9 mouse cellular contexts compared by ENCODE assay signal in genomic region chr1:151564377-151564776, GRCm38 (mm10). TPM values are rescaled to one million over a fixed set of nuclear protein-coding genes. Genes with fewer than 3 reads are reported as not detected.
A peak's percentile ranks its signal among the peaks of the same experiment; 100 is the strongest.
DNase-seq lines count a peak whose midpoint lies in the region; ATAC-seq and TF ChIP-seq lines count a peak whose summit lies in the region.
"Had no signal": no experiment of that assay in that cellular context is flagged by ENCODE, and none has a peak within 500 bp of the region (broad histone marks: within the 10 kb centered on the region; RNA-seq: fewer than 3 reads in every experiment).

No protein-coding gene starts in this region.

- 18% methylated on average over 12 of the region's 12 CpGs for WGBS in forebrain, embryonic 13.5 days
- 13% methylated on average over 12 of the region's 12 CpGs for WGBS in lung, embryonic 14.5 days
- 11% methylated on average over 12 of the region's 12 CpGs for WGBS in olfactory bulb, adult 2 months

- no peaks in the 10 kb centered on the region for H3K36me3 ChIP-seq in ES-Bruce4 (ENCODE audit: control insufficient read depth, insufficient read depth, low read length, poor library complexity, severe bottlenecking)
- no peaks in the 10 kb centered on the region for H3K36me3 ChIP-seq in forebrain, embryonic 13.5 days (ENCODE audit: poor library complexity, severe bottlenecking)
- no peaks in the 10 kb centered on the region for H3K36me3 ChIP-seq in lung, embryonic 14.5 days (ENCODE audit: insufficient read depth)
- H3K36me3 ChIP-seq: heart, embryonic 13.5 days had no signal

- no peaks in the 10 kb centered on the region for H3K9me3 ChIP-seq in ES-Bruce4 (replicated peaks; ENCODE audit: control insufficient read depth, insufficient read depth, low read length, poor library complexity, severe bottlenecking)
- no peaks in the 10 kb centered on the region for H3K9me3 ChIP-seq in forebrain, embryonic 13.5 days (replicated peaks)
- no peaks in the 10 kb centered on the region for H3K9me3 ChIP-seq in lung, embryonic 14.5 days (ENCODE audit: low read depth, low read length)
- H3K9me3 ChIP-seq: heart, embryonic 13.5 days had no signal

- TF ChIP-seq CTCF in ES-Bruce4 (IDR thresholded peaks at IDR 0.05; ENCODE audit: low read depth, low read length), result peak; percentile 93
- TF ChIP-seq CTCF in layer of hippocampus, adult 2 months (conservative IDR thresholded peaks at IDR 0.05), result peak; percentile 94
- TF ChIP-seq CTCF in lung, embryonic 14.5 days (IDR thresholded peaks at IDR 0.05; ENCODE audit: low read depth), result peak; percentile 93
- TF ChIP-seq CTCF in olfactory bulb, adult 2 months (IDR thresholded peaks at IDR 0.05; ENCODE audit: insufficient read depth, low read depth, low read length), result peak; percentile 82

- no peaks in the 10 kb centered on the region for H3K27me3 ChIP-seq in ES-Bruce4 (ENCODE audit: control insufficient read depth, insufficient read depth, low read length, poor library complexity, severe bottlenecking)
- no peaks in the 10 kb centered on the region for H3K27me3 ChIP-seq in forebrain, embryonic 13.5 days
- H3K27me3 ChIP-seq in lung, embryonic 14.5 days (ENCODE audit: insufficient read depth, low read length), result no peaks in the 10 kb centered on the region

- ATAC-seq in forebrain, embryonic 13.5 days, result peak; percentile 76
- ATAC-seq in hematopoietic stem cell, adult 5-6 weeks (replicated peaks in 1 of 2; ENCODE audit: insufficient read depth in 1 of 2, low FRiP score in 2 of 2, low TSS enrichment in 1 of 2, low read depth in 1 of 2, poor library complexity in 2 of 2, severe bottlenecking in 2 of 2), result peak; percentile 88 to 94
- ATAC-seq in lung, embryonic 14.5 days (ENCODE audit: insufficient read depth), result peak; percentile 83

- no peak overlapping the region for H3K9ac ChIP-seq in ES-Bruce4 (ENCODE audit: low read depth, poor library complexity, severe bottlenecking)
- H3K9ac ChIP-seq in forebrain, embryonic 13.5 days, result no peak overlapping the region
- H3K9ac ChIP-seq in lung, embryonic 14.5 days, result no peak overlapping the region
- H3K9ac ChIP-seq: heart, embryonic 13.5 days had no signal

- H3K27ac ChIP-seq in ES-Bruce4 (ENCODE audit: insufficient read depth, low read length), result no peak overlapping the region
- no peak overlapping the region for H3K27ac ChIP-seq in forebrain, embryonic 13.5 days
- no peak overlapping the region for H3K27ac ChIP-seq in layer of hippocampus, adult 2 months
- no peak overlapping the region for H3K27ac ChIP-seq in lung, embryonic 14.5 days (ENCODE audit: low read depth)
- no peak overlapping the region for H3K27ac ChIP-seq in olfactory bulb, adult 2 months (ENCODE audit: insufficient read depth, low read depth, low read length)
- H3K27ac ChIP-seq: heart, embryonic 13.5 days had no signal

- H3K4me1 ChIP-seq in ES-Bruce4 (ENCODE audit: control insufficient read depth, insufficient read depth, low read length), result no peaks in the 10 kb centered on the region
- peaks cover 3% of the 10 kb centered on the region; the same call in 1 of the 2 replicates for H3K4me1 ChIP-seq in forebrain, embryonic 13.5 days
- H3K4me1 ChIP-seq in lung, embryonic 14.5 days (ENCODE audit: insufficient read depth), result no peaks in the 10 kb centered on the region
- no peaks in the 10 kb centered on the region for H3K4me1 ChIP-seq in olfactory bulb, adult 2 months (ENCODE audit: control insufficient read depth, insufficient read depth, low read length)
- H3K4me1 ChIP-seq: heart, embryonic 13.5 days had no signal

- peak; percentile 38 for DNase-seq in c-Kit-positive CD71-positive TER-119-positive erythroid progenitor cells, embryonic 14.5 days (ENCODE audit: low spot score)
- peak; percentile 71 to 86 for DNase-seq in layer of hippocampus, adult 2 months (ENCODE audit: low spot score in 2 of 2)
- peak; percentile 81 for DNase-seq in lung, embryonic 14.5 days
- DNase-seq in testis, postnatal 14 days (ENCODE audit: low spot score), result peak; percentile 68

- no peak for TF ChIP-seq EP300 in ES-Bruce4 (IDR thresholded peaks at IDR 0.05; ENCODE audit: insufficient read depth, low read depth, low read length)

- H3K4me3 ChIP-seq in ES-Bruce4 (ENCODE audit: low read depth, low read length), result no peak overlapping the region
- no peak overlapping the region for H3K4me3 ChIP-seq in forebrain, embryonic 13.5 days
- H3K4me3 ChIP-seq in layer of hippocampus, adult 2 months, result no peak overlapping the region
- H3K4me3 ChIP-seq in lung, embryonic 14.5 days (ENCODE audit: low read depth, low read length), result no peak overlapping the region
- H3K4me3 ChIP-seq in olfactory bulb, adult 2 months (ENCODE audit: insufficient read depth, low read depth, low read length), result no peak overlapping the region
- H3K4me3 ChIP-seq: heart, embryonic 13.5 days had no signal

- no peak overlapping the region for H3K4me2 ChIP-seq in forebrain, embryonic 13.5 days
- H3K4me2 ChIP-seq in lung, embryonic 14.5 days, result no peak overlapping the region
- H3K4me2 ChIP-seq: heart, embryonic 13.5 days had no signal

- no peak for TF ChIP-seq POLR2A in ES-Bruce4 (IDR thresholded peaks at IDR 0.05; ENCODE audit: insufficient read depth, low read length)
- TF ChIP-seq POLR2A in olfactory bulb, adult 2 months (IDR thresholded peaks at IDR 0.05; ENCODE audit: insufficient read depth, low read depth, low read length), result no peak

RNA-seq across cellular contexts. Expression of gene Fam129a, which starts 6.6 kb away (rescaled TPM):
- polyA plus RNA-seq in ES-Bruce4 (2011; ENCODE audit: insufficient read depth, insufficient read length, low read depth, missing spikeins), result 19.6 and 19.9 TPM in 2 replicates
- 1.3 and 1.9 TPM in 2 replicates for polyA plus RNA-seq in forebrain, embryonic 13.5 days (2015; fragmentation: Nextera tagmentation; extraction: Ambion mirVana)
- 17.7 and 39.0 TPM in 2 replicates for total RNA-seq in hematopoietic stem cell, adult 5-6 weeks (2017)
- 1 to 10 TPM; 1.4 to 1.7 TPM for total RNA-seq in layer of hippocampus, adult 2 months (2021)
- polyA plus RNA-seq in lung, embryonic 14.5 days (2014; fragmentation: Nextera tagmentation; extraction: Ambion mirVana), result 4.4 and 4.6 TPM in 2 replicates
- not detected in 2 replicates for polyA plus RNA-seq in olfactory bulb, adult 2 months (2012; ENCODE audit: insufficient read depth, insufficient read length, low replicate concordance, missing spikeins)
